Mouse (Mus musculus) thymus, postnatal 36 days (tissue): Measurements from ENCODE around the gene Prpf40a.

ENCODE experiments used
- DNase-seq, 2 experiments: peaks; one replicate each; pipeline ENCODE4 v3.0.0; 2022; ENCODE audit warnings: mixed read lengths in 2 of 2

Gene Prpf40a

DNA sequence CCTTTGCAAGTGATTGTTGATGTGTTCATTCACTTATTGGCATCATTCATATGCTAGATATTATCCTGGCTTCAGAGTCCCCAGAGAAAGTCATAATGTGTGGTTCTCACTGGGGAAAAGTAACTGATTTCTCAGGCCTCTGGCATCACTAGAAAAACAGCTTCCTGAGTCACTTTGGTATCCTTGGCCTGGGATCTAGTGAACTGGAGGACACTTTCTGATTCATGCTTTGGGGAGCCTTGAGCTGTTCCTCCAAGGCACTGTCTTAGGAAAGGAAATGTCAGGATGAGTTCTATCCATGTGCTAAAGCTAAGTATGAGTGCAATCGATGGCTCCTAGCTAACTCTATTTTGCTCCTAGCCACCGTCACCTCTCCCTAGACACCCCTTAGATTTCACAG lies 88.2 kb downstream of the Prpf40a start:
- no peak for DNase-seq

DNA sequence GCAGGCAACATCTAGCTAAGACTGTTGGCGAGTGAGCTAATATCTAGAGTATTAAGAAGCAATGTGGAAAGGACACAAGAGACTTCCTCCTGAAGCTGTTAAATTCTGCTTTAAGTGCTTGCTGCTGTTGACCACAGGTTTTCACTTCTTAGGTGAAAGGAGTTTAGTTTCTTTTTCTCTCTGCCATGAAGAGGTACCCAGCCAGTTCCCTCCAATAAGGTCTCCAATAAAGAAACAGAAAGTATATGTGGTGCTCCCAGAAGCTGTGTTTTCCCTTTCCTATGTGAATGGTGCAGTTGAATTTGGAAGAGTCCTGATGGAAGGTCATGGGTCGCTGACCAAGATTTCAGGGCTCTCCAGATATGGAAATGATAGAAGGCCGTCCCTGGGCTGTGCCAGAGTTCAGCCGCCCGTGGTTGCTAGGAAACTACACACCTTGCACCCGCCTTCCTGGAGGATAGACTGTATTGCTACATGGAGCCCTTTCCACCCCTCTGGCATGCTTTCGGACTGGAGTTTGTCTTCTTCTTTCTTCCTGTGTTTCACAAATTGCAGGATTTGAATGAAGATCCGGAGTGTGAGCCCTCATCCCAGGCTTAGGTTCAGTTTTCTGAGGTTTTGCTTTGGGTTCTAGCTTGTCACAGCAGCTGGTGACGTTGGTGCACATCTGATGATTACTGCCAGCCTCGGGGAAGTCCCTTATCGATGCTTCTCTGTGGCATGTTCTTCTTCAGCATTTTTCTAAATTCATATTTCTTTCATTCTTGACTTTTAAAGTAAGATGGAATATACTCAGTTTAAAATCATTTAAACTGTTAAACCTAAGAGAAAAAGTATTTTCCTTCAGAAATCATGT lies 89.0 kb downstream of the Prpf40a start:
- no peak for DNase-seq

DNA sequence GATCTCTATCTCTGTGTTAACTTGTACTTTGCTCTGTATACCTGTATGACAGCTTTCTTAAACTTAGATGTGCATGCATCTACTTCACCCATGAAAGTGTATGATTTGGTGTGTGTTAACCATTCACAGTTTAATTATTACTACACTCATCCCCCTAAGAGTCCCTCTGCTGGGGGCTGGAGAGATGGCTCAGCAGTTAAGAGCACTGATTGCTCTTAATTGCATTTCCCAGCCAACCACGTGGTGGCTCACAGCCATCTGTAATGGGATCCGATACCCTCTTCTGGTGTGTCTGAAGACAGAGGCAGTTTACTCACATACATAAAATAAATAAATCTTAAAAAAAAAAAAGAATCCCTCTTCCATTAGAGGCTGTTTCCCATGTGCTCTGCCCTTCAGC lies 91.0 kb downstream of the Prpf40a start:
- DNase-seq: no peak

DNA sequence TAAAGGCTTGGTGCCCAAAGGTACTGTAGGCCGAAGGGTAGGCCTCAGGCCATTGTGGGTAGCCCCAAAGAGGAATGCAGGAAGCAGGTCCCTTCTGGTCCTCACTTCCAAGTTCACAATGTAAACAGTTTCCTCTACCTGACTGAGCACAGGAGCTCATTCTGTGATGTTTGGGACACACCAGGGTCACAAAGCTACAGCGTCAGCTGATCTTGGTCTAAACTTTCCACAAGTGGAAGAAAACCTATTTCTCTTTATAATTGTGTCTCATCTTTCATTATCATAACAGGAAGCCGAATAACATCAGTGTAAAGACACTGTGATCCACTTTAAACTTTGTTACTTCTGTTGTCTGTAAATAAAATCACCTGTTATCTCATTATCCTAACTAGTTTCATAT lies 95.6 kb downstream of the Prpf40a start:
- DNase-seq: no peak

DNA sequence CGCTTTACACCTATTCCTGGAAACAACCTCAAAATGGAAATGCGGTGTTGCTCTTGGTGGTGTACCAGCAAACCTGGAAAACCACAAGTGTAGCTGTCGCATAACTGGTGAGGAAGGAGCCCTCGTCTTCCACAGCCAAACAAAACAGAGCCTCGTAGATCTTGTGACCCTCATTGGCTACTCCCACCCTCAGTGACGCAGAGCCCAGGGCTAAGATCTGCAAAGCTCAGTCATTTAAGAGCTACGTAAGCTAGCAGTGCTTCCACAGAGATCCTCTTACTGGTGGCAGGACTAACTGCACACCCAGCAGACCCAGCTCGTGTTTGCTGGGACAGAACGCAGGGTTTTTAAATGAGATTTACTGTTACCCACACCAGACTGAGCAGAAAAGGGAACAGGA lies 96.1 kb downstream of the Prpf40a start:
- DNase-seq: peak; percentile 4 to 8

DNA sequence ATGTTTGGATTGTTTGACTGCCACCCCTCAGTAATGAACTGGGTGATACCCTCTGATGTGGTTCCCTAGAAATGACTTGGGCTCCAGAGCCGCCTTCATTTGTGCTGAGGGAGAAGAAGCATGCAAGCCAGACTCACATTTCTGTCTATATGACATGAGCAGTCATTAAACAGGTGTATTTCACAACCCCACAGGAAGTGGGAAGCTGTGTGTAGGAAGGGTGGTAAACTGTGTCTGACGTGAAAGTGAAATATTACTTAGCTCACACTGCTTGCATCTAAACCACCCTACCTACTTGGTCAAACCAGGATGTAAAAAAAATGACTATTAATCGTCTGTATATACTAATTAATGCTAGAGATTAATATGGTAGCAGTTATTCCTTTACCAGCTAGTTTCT lies 102.3 kb downstream of the Prpf40a start:
- DNase-seq: no peak

DNA sequence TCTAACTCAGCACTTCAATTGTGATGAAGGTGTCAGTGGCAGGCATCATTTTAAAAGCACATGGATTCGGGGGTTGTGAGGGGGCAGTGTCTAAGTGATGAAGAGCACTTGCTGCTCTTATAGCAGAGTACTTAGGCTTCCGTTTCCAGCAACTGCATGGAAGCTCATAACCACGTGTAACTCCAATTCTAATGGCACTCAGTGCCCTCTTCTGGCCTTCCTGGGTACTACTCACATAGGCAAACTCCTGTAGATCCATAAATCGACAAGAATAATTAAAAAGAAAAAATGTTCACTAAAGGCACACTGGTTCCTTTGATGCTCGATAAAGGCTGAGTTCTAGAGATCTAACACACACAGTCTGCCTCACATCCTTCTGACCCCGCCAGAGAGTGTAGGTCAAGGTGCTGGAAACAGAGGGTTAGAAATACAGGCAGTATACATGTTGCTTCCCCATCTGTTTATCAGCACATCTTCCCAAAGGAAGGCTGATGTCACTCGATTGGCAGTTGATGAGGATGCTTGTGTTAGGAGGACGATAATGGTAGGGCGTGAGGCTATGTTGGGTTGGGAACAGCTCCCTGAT lies 105.4 kb downstream of the Prpf40a start:
- peak; percentile 28 to 33 for DNase-seq
